Mouse (Mus musculus): ENCODE measurements around the gene Fyn. TPM values are rescaled to one million over a fixed set of nuclear protein-coding genes. Genes with fewer than 3 reads are reported as not detected.

Gene Fyn
- polyA plus RNA-seq, 1 experiment from 2014 or later: 36.0 TPM

GRCm38 (mm10) chr10:39469341-39469740, 100.7 kb downstream of the Fyn start:
- no peak for DNase-seq (ENCODE audit: low spot score)
- no peaks in the 10 kb centered on the region for H3K27me3 ChIP-seq (replicated peaks; ENCODE audit: control insufficient read depth, insufficient read depth, low read length)
- no peaks in the 10 kb centered on the region; the same call in 1 of the 2 replicates for H3K36me3 ChIP-seq (ENCODE audit: control insufficient read depth, insufficient read depth, low read length)
- ATAC-seq (replicated peaks; ENCODE audit: low FRiP score, low TSS enrichment, low read depth): no peak
- H3K4me3 ChIP-seq (ENCODE audit: low read depth, low read length): no peak overlapping the region
- no peaks in the 10 kb centered on the region for H3K9me3 ChIP-seq (ENCODE audit: control insufficient read depth, low read length)
- peaks cover 8% of the 10 kb centered on the region for H3K4me1 ChIP-seq (replicated peaks; ENCODE audit: control insufficient read depth, insufficient read depth, low read length)
- no peak overlapping the region for H3K27ac ChIP-seq (ENCODE audit: low read depth)
- no peak overlapping the region for H3K4me2 ChIP-seq (ENCODE audit: low read length)
- 75% methylated on average over 7 of the region's 7 CpGs for whole genome bisulfite sequencing
- H3K9ac ChIP-seq (ENCODE audit: low read length): no peak overlapping the region

- no peak for DNase-seq (ENCODE audit: low spot score)
- Histone ChIP-seq H3K9ac (ENCODE audit: low read length) (no peak overlapping the region), H3K4me2 (ENCODE audit: low read length) (no peak overlapping the region), H3K36me3 (ENCODE audit: control insufficient read depth, insufficient read depth, low read length) (no peaks in the 10 kb centered on the region; the same call in 1 of the 2 replicates), H3K9me3 (ENCODE audit: control insufficient read depth, low read length) (no peaks in the 10 kb centered on the region), H3K4me1 (replicated peaks; ENCODE audit: control insufficient read depth, insufficient read depth, low read length) (peaks cover 8% of the 10 kb centered on the region), H3K27me3 (replicated peaks; ENCODE audit: control insufficient read depth, insufficient read depth, low read length) (no peaks in the 10 kb centered on the region), H3K4me3 (ENCODE audit: low read depth, low read length) (no peak overlapping the region), H3K27ac (ENCODE audit: low read depth) (no peak overlapping the region)
- no peak for ATAC-seq (replicated peaks; ENCODE audit: low FRiP score, low TSS enrichment, low read depth)
- 87% methylated on average over 7 of the region's 7 CpGs for WGBS
Observed at GRCm38 (mm10) chr10:39470321-39470720, 101.7 kb downstream of the Fyn start.

GRCm38 (mm10) chr10:39471040-39471713, 102.5 kb downstream of the Fyn start:
- peaks cover 8% of the 10 kb centered on the region for H3K4me1 ChIP-seq (replicated peaks; ENCODE audit: control insufficient read depth, insufficient read depth, low read length)
- no peak overlapping the region for H3K27ac ChIP-seq (ENCODE audit: low read depth)
- ATAC-seq (replicated peaks; ENCODE audit: low FRiP score, low TSS enrichment, low read depth) (no peak), DNase-seq (ENCODE audit: low spot score) (no peak)
- no peaks in the 10 kb centered on the region; the same call in 1 of the 2 replicates for H3K36me3 ChIP-seq (ENCODE audit: control insufficient read depth, insufficient read depth, low read length)
- WGBS: 88% methylated on average over 7 of the region's 7 CpGs
- no peaks in the 10 kb centered on the region for H3K27me3 ChIP-seq (replicated peaks; ENCODE audit: control insufficient read depth, insufficient read depth, low read length)
- H3K4me3 ChIP-seq (ENCODE audit: low read depth, low read length): no peak overlapping the region
- H3K9ac ChIP-seq (ENCODE audit: low read length): no peak overlapping the region
- H3K4me2 ChIP-seq (ENCODE audit: low read length): no peak overlapping the region
- H3K9me3 ChIP-seq (ENCODE audit: control insufficient read depth, low read length): no peaks in the 10 kb centered on the region

DNA sequence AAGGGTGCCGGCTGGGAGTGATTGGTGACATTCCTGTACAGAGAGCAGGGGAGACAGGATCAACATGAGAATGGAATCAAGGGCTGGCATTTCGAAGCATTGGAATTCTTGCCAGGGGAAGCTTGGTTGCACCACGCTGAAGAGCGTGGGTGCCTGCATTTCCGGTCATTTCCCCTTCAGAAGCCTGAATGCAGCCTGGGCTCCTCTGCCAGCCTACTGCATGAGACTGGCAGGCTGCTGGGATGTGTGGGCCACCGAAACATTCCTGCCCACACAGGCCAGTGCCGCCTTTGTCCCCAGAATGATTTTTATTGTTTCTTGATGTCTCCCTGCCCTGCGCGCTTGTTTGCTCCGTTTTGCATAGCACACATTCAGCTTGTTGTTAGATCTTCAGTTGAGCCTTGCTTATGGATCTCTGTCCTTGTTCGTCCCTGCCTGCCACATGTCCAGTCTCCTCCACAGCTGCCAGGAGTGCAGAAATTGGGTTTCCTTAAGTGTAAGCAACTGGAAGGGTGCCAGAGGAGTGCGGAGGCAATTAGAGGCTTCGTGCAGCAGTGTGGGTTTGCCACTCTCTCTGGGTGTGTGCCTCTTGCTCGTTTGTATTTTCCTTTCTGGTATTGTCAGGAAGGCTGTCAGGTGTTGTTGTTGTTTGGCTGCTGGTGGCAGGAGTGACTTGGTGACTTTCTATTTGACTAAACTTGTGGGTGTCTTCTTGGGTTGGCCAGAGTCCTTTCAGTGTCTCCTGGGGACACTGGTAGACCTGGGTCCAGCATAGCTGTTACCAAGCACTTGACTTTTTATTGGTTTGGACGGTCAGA, 103.3 kb downstream of the Fyn start:
- Histone ChIP-seq H3K9ac (ENCODE audit: low read length) (no peak overlapping the region), H3K36me3 (ENCODE audit: control insufficient read depth, insufficient read depth, low read length) (no peaks in the 10 kb centered on the region; the same call in 1 of the 2 replicates), H3K4me3 (ENCODE audit: low read depth, low read length) (no peak overlapping the region), H3K27ac (ENCODE audit: low read depth) (no peak overlapping the region), H3K9me3 (ENCODE audit: control insufficient read depth, low read length) (no peaks in the 10 kb centered on the region), H3K4me2 (ENCODE audit: low read length) (no peak overlapping the region), H3K27me3 (replicated peaks; ENCODE audit: control insufficient read depth, insufficient read depth, low read length) (no peaks in the 10 kb centered on the region), H3K4me1 (replicated peaks; ENCODE audit: control insufficient read depth, insufficient read depth, low read length) (peaks cover 8% of the 10 kb centered on the region)
- 72% methylated on average over 15 of the region's 15 CpGs for WGBS
- ATAC-seq (replicated peaks; ENCODE audit: low FRiP score, low TSS enrichment, low read depth): no peak
- DNase-seq (ENCODE audit: low spot score): no peak

- Histone ChIP-seq H3K27me3 (replicated peaks; ENCODE audit: control insufficient read depth, insufficient read depth, low read length) (no peaks in the 10 kb centered on the region), H3K4me2 (ENCODE audit: low read length) (no peak overlapping the region), H3K9me3 (ENCODE audit: control insufficient read depth, low read length) (no peaks in the 10 kb centered on the region), H3K9ac (ENCODE audit: low read length) (no peak overlapping the region), H3K36me3 (ENCODE audit: control insufficient read depth, insufficient read depth, low read length) (no peaks in the 10 kb centered on the region; the same call in 1 of the 2 replicates), H3K4me3 (ENCODE audit: low read depth, low read length) (no peak overlapping the region), H3K4me1 (replicated peaks; ENCODE audit: control insufficient read depth, insufficient read depth, low read length) (peaks cover 8% of the 10 kb centered on the region), H3K27ac (ENCODE audit: low read depth) (no peak overlapping the region)
- ATAC-seq (replicated peaks; ENCODE audit: low FRiP score, low TSS enrichment, low read depth) (no peak), DNase-seq (ENCODE audit: low spot score) (no peak)
- 77% methylated on average over 7 of the region's 7 CpGs for WGBS
Observed at GRCm38 (mm10) chr10:39472923-39473322, 104.3 kb downstream of the Fyn start.

GRCm38 (mm10) chr10:39479361-39479760, 110.7 kb downstream of the Fyn start:
- Histone ChIP-seq H3K4me1 (replicated peaks; ENCODE audit: control insufficient read depth, insufficient read depth, low read length) (peaks cover 4% of the 10 kb centered on the region), H3K4me3 (ENCODE audit: low read depth, low read length) (no peak overlapping the region), H3K36me3 (ENCODE audit: control insufficient read depth, insufficient read depth, low read length) (no peaks in the 10 kb centered on the region), H3K9me3 (ENCODE audit: control insufficient read depth, low read length) (no peaks in the 10 kb centered on the region), H3K27ac (ENCODE audit: low read depth) (no peak overlapping the region), H3K9ac (ENCODE audit: low read length) (no peak overlapping the region), H3K27me3 (replicated peaks; ENCODE audit: control insufficient read depth, insufficient read depth, low read length) (no peaks in the 10 kb centered on the region), H3K4me2 (ENCODE audit: low read length) (no peak overlapping the region)
- 90% methylated on average over 1 of the region's 1 CpGs for WGBS
- DNase-seq (ENCODE audit: low spot score): no peak
- no peak for ATAC-seq (replicated peaks; ENCODE audit: low FRiP score, low TSS enrichment, low read depth)

- H3K9me3 ChIP-seq (ENCODE audit: control insufficient read depth, low read length): no peaks in the 10 kb centered on the region
- no peak for ATAC-seq (replicated peaks; ENCODE audit: low FRiP score, low TSS enrichment, low read depth)
- no peaks in the 10 kb centered on the region for H3K27me3 ChIP-seq (replicated peaks; ENCODE audit: control insufficient read depth, insufficient read depth, low read length)
- no peak for DNase-seq (ENCODE audit: low spot score)
- no peak overlapping the region; the same call in 1 of the 2 replicates for H3K27ac ChIP-seq (ENCODE audit: low read depth)
- peaks cover 43% of the 10 kb centered on the region for H3K4me1 ChIP-seq (replicated peaks; ENCODE audit: control insufficient read depth, insufficient read depth, low read length)
- no peaks in the 10 kb centered on the region for H3K36me3 ChIP-seq (ENCODE audit: control insufficient read depth, insufficient read depth, low read length)
- 36% methylated on average over 8 of the region's 8 CpGs for WGBS
- H3K9ac ChIP-seq (ENCODE audit: low read length): no peak overlapping the region
- no peak overlapping the region for H3K4me2 ChIP-seq (ENCODE audit: low read length)
- H3K4me3 ChIP-seq (ENCODE audit: low read depth, low read length): no peak overlapping the region
Observed at GRCm38 (mm10) chr10:39484382-39484826, 115.7 kb downstream of the Fyn start.

GRCm38 (mm10) chr10:39484892-39485291, 116.2 kb downstream of the Fyn start:
- DNase-seq (ENCODE audit: low spot score) (no peak), ATAC-seq (replicated peaks; ENCODE audit: low FRiP score, low TSS enrichment, low read depth) (no peak)
- Histone ChIP-seq H3K4me1 (replicated peaks; ENCODE audit: control insufficient read depth, insufficient read depth, low read length) (peaks cover 43% of the 10 kb centered on the region), H3K27ac (ENCODE audit: low read depth) (no peak overlapping the region; the same call in 1 of the 2 replicates), H3K36me3 (ENCODE audit: control insufficient read depth, insufficient read depth, low read length) (no peaks in the 10 kb centered on the region), H3K9ac (ENCODE audit: low read length) (no peak overlapping the region), H3K9me3 (ENCODE audit: control insufficient read depth, low read length) (no peaks in the 10 kb centered on the region), H3K4me3 (ENCODE audit: low read depth, low read length) (no peak overlapping the region), H3K27me3 (replicated peaks; ENCODE audit: control insufficient read depth, insufficient read depth, low read length) (no peaks in the 10 kb centered on the region), H3K4me2 (ENCODE audit: low read length) (no peak overlapping the region)
- 55% methylated on average over 6 of the region's 6 CpGs for WGBS

All from intestine, embryonic 14.5 days (tissue).